Mouse (Mus musculus): ENCODE results near the gene Creb3l4. TPM values are rescaled to one million over a fixed set of nuclear protein-coding genes. Genes with fewer than 3 reads are reported as not detected.
A peak's percentile ranks its signal among the peaks of the same experiment; 100 is the strongest.

The Creb3l4 gene
- total RNA-seq, 1 experiment from 2014 or later, result 0.33 TPM

DNA sequence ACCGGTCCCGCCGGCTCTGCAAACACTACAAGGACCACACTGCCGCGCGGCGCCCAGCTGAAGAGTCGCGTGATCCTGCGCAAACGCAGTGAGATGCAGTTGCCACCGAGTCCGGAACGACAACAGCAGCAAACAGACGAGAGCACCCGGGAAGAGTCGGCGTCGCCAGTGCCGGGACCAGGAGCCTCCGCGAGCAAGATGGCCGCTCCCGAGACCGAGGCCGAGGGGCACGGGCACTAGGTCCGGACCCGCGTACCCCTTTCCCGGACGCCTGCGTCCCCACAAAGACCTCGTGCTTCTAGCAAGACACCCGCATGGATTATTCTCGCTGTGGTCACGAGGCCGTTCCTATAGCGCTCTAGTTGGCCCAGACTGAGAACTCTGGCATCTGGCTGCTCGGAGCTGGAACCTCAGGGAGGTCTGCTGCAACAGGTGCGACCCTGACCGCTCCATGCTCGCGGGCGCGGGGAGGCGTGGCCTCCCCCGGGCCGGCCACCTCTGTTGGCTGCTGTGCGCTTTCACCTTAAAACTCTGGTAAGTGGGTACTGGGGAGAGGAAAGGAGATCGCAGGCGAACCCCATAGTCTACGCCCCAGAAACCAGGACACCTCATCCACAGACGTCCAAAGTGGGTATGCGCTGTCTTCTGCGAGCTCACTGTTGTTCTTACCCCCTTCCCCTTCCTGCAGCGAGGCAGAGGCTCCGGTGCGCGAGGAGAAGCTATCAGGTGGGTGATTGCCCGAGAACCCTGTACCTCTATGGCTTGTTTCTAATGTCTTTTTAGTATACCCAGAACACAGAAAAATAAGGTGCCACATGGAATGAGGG is 11.6 kb downstream of the Creb3l4 start, which contains the start of gene Jtb:
Jtb (plus strand) TSS at position 91 of the 827 bp plus-strand sequence.
- DNase-seq, result peak; percentile 96

DNA sequence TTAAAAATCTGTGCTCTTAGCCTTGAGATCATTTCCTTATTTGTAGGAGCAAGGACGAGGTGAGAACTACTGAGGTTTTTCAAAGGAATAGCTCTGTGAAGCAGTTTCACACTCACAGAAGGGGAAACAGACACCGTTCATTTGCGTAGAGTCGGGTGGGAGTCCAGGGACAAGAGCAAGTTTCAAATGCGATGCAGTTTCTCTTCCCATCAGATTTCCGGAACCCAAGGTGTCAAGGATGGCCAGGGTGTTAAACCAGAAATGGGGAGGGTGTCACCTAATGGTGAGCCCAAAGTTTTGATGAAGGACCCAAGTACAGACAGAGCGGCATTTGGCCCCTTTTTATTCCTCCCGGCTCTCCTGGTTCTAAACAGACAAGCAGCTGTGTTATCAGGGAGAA is 12.2 kb downstream of the Creb3l4 start:
- DNase-seq, result no peak

GRCm38 (mm10) chr3:90224331-90224730 is 19.0 kb downstream of the Creb3l4 start:
- no peak for DNase-seq

DNA sequence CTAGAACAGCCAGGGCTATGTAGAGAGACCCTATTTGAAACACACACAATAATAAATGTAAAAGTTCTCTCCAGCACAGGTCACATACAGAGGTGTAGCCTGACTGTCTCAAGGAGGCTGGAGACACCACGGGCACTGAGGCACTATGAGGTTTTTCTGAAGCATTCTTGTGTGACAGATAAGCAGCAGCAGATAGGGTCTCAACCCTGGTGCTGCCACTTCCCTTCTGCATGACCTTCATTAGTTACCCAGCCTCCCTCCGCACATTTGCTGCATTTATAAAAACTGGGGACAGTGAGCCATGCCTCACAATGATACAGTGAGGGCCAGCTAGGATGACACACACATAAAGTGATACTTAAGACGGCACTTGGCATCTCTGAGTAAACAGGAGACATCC is 20.4 kb downstream of the Creb3l4 start:
- no peak for DNase-seq

- no peak for DNase-seq
These were observed 20.9 kb downstream of the Creb3l4 start for GRCm38 (mm10) chr3:90222455-90222854.

GRCm38 (mm10) chr3:90221123-90221522 is 22.2 kb downstream of the Creb3l4 start:
- no peak for DNase-seq

DNA sequence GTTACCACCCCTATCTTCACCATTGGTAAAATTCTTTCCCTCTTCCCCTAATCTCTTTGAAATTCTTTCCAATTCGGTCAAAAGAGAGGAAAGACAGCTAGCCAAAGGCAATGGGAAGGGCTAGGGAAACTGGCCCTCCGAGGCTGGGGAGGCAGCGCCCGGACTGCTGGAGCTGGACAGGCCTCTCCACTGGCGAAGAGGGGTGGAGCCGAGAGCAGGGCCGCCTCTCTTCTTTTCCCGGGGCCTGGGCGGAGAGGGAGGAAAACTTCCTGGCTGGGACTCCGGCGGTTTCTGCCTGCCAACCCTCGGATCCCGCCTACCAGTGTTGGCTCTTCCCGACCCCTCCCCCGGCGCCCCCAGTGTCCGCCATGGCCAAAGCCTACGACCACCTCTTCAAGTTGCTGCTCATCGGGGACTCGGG is 22.8 kb downstream of the Creb3l4 start:
- peak; percentile 92 for DNase-seq

DNA sequence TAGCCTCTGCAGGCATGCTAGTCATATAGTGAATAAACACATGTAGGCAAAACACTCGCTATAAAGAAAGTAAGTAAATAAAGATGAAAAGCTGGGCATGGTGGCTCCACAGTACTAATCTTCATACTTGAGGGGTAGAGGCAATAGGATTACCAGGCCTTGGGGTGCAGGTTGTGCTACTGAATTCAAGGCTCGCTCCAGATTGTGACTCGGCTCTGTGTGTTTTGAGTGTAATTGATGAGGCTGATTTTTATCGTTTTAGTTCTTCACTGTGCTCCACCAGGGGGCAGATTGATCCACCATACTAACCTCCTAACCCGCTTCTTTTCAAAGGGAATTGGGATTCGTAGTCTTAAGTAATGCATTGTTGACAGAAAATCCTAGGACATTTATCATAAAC is 23.2 kb downstream of the Creb3l4 start:
- DNase-seq, result peak; percentile 66

DNA sequence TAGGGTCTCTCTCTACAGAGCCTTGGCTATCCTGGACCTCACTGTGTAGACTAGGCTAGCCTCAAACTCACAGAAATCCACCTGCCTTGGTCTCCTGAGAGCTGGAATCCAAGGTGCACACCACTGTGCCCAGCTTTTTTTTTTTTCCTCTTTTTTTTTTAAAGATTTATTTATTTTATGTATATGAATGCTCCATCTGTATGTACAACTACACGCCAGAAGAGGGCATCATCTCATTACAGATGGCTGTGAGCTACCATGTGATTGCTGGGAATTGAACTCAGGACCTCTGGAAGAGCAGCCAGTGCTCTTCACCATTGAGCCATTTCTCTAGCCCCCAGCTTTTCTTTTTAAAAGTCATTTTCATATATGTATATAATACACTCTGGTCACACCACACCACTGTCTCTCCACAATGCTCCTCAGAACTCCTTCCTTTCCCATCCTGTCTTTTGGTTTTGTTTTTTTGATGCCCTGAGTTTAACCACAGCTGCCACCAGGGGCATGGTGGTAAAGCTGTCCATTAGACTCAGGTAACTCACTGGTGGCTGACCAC is 27.4 kb downstream of the Creb3l4 start:
- no peak for DNase-seq

DNA sequence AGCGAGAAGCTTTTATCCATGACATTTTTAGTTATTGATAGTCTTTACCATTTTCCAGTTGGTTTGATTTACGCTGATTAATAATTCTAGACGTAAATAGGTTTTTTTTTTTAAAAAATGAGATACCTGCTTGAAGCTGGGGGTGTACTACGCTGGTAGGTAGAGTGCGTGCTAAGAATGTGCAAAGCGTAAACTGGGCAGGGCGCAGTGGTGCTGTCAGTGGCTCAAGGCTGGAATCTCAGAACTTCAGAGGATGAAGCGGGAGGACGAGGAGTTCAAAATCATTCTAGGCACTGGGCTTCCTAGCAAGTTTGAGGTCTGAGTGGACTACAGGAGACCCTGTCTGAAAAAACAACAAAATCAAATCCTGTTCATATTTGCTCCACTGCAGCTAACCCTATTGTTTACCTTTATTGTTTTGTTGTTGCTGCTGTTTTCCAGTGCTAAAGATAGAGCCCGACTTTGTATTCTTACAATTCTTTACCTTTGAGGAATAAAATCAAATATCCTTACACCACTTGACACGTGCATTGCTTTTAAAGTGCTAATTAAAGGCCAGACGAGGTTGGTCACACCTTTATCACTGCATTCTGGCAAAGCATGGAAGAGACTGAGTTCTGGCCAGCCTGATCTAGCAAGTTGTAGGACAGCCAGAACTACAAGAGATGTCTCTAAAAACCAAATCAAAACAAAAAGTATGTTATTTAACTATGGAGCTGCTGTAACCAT is 29.2 kb downstream of the Creb3l4 start:
- peak; percentile 32 for DNase-seq

GRCm38 (mm10) chr3:90213377-90213866 is 29.9 kb downstream of the Creb3l4 start, which contains the start of the genes Rps27 and Rab13:
Rps27 (minus strand) TSS chr3:90213651.
Rab13 (plus strand) TSS chr3:90213695.
- peak; percentile 89 for DNase-seq

- no peak for DNase-seq
These were observed 30.6 kb downstream of the Creb3l4 start for GRCm38 (mm10) chr3:90212723-90213122.

DNA sequence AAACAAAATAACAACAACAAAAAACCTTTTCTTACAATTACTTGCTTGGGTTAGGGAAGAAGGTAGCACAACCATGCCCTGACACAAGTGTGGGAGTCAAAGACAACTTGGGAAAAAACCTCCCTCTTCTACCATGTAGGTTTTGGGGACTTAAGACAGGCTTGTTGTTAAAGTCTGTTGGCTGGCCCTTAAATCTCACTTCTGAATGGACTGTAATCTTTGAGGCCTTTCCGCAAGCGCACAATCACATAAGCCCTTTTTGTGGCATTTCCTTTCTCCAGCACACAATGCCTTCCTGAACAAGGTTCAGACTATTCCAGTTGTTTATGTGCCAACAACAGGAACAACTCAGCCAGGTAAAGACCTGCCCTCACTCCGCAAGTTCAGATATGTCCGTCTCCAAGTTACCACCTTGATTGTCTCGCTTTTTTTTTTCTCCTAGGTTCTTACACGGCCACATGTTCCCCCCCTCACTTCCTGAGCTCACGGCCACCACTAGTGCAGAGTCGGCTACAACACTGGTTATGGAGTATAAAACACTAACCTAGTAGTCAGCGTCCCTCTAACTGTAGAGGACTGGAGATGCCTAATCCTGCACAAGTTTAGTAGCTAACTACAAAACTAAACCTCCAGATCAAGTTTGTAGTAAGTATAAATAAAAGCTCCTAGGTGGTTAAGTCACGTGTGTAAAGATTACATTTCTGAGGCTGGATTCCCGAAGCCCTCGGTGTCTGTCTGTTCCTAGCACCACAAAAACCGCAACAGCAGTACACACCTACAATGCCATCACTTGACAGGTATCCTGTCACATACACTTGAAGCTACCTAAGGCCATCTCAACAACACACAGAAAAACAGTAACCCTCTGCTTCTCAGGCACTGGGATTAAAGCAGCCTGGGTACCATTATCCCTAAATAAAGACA is 31.6 kb downstream of the Creb3l4 start:
- no peak for DNase-seq

GRCm38 (mm10) chr3:90209908-90210566 is 33.3 kb downstream of the Creb3l4 start:
- DNase-seq, result no peak

DNA sequence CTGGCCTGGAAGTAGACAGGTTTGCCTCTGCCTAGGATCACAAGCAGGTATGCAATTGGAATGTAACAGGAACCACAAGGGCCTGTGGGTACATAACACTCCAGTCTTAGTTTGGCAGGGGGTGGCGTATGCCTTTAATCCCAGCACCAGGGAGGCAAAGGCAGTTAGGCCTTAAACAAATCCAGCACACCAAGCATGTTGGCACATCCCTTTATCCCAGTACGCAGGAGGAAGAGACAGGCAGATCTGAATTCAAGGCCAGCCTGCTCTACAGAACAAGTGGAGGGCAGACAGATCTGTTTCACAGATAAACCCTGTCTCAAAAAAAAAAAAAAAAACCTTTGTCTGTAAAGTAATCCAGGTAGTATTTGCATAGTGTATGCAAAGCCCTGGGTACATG is 34.6 kb downstream of the Creb3l4 start:
- DNase-seq, result no peak

DNA sequence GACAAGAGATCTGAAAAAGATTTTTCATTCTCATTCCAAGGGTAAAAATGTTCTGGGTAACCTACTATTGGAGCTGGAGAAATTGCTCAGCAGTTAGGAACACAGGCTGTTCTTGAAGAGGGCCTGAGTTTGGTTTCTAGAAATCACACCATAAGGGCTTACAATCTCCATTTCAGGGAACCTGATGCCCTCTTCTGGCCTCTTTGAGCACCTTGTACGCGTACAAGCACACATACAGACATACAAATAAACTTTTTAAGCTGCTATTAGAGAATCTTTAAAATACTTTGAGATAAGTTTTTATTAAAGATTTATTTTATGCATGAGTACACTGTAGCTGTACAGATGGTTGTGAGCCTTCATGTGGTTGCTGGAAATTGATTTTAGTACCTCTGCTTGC is 38.7 kb downstream of the Creb3l4 start:
- DNase-seq, result no peak

GRCm38 (mm10) chr3:90203619-90204018 is 39.7 kb downstream of the Creb3l4 start:
- DNase-seq, result no peak

GRCm38 (mm10) chr3:90202884-90203283 is 40.4 kb downstream of the Creb3l4 start:
- no peak for DNase-seq

DNA sequence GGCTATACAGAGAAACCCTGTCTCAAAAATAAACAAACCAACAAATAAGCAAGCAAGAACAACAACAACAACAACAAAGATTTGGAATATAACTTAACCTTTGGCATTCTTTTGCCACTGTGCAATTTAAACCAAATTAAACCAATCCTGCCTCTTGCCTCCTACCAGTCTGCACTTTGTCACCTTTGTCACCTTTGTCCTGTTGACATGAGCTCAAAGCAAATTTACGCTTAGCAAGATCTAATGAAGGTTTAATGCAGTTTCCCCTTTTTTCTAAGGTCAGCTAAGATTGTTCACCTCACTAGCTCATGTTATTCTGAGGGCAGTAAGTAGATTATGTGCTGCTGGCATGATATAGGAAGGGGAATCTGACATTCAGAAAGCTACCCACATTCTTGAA is 45.8 kb downstream of the Creb3l4 start:
- DNase-seq, result no peak

DNA sequence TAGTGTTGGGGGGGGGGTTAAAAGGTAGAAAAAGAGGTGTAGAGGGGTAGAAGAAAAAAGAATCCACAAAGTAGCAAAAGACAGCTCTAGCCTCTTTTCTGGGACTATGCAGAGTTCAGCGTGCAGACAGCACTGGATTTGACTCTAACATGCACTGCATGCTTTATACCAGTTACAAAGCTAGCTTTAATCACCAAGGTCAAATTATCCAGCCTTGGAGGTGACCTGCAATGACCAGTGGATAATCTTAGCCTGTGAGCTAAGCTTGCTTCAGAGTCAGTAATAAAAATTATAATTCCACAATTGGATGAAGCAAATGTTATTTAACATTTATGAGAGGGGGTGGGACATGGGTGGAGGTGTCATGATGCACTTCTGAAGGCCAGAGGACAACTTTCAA is 47.7 kb downstream of the Creb3l4 start:
- peak; percentile 37 for DNase-seq

GRCm38 (mm10) chr3:90194759-90195158 is 48.6 kb downstream of the Creb3l4 start:
- no peak for DNase-seq
